Mouse (Mus musculus): ENCODE measurements around the gene Zfp385a.
A peak's percentile ranks its signal among the peaks of the same experiment; 100 is the strongest.

The Zfp385a gene

GRCm38 (mm10) chr15:103363809-103364208 is 23.9 kb upstream of the Zfp385a start:
- DNase-seq (ENCODE audit: low spot score in 2 of 2) = no peak

- no peak for DNase-seq (ENCODE audit: low spot score in 2 of 2)
These were observed 23.1 kb upstream of the Zfp385a start for GRCm38 (mm10) chr15:103362950-103363349.

GRCm38 (mm10) chr15:103362333-103362732 is 22.4 kb upstream of the Zfp385a start:
- peak in 1 of 2 experiments; percentile 16 for DNase-seq (ENCODE audit: low spot score in 2 of 2)

GRCm38 (mm10) chr15:103361269-103361668 is 21.4 kb upstream of the Zfp385a start:
- peak in 1 of 2 experiments; percentile 34 for DNase-seq (ENCODE audit: low spot score in 2 of 2)

- no peak for DNase-seq (ENCODE audit: low spot score in 2 of 2)
These were observed 20.1 kb upstream of the Zfp385a start for GRCm38 (mm10) chr15:103359869-103360602.

- DNase-seq (ENCODE audit: low spot score in 2 of 2) = no peak
These were observed 19.2 kb upstream of the Zfp385a start for GRCm38 (mm10) chr15:103359122-103359510.

GRCm38 (mm10) chr15:103358278-103359121 is 18.6 kb upstream of the Zfp385a start:
- DNase-seq (ENCODE audit: low spot score in 2 of 2) = no peak

- DNase-seq (ENCODE audit: low spot score in 2 of 2) = no peak
These were observed 17.9 kb upstream of the Zfp385a start for GRCm38 (mm10) chr15:103357817-103358216.

GRCm38 (mm10) chr15:103356130-103356529 is 16.2 kb upstream of the Zfp385a start:
- no peak for DNase-seq (ENCODE audit: low spot score in 2 of 2)

- DNase-seq (ENCODE audit: low spot score in 2 of 2) = no peak
These were observed 15.5 kb upstream of the Zfp385a start for GRCm38 (mm10) chr15:103355420-103355819.

- no peak for DNase-seq (ENCODE audit: low spot score in 2 of 2)
These were observed 14.8 kb upstream of the Zfp385a start for GRCm38 (mm10) chr15:103354690-103355089.

- DNase-seq (ENCODE audit: low spot score in 2 of 2) = no peak
These were observed 13.8 kb upstream of the Zfp385a start for GRCm38 (mm10) chr15:103353511-103354256.

GRCm38 (mm10) chr15:103352856-103353255 is 13.0 kb upstream of the Zfp385a start:
- peak; percentile 32 to 36 for DNase-seq (ENCODE audit: low spot score in 2 of 2)

- DNase-seq (ENCODE audit: low spot score in 2 of 2) = peak; percentile 64 to 72
These were observed 7.4 kb upstream of the Zfp385a start for GRCm38 (mm10) chr15:103347275-103347684.

GRCm38 (mm10) chr15:103345789-103346188 is 5.9 kb upstream of the Zfp385a start:
- DNase-seq (ENCODE audit: low spot score in 2 of 2) = no peak

- DNase-seq (ENCODE audit: low spot score in 2 of 2) = no peak
These were observed 3.7 kb upstream of the Zfp385a start for GRCm38 (mm10) chr15:103343556-103343955.

- DNase-seq (ENCODE audit: low spot score in 2 of 2) = no peak
These were observed 3.1 kb upstream of the Zfp385a start for GRCm38 (mm10) chr15:103343008-103343407.

- DNase-seq (ENCODE audit: low spot score in 2 of 2) = peak; percentile 68 to 76
These were observed 2.5 kb upstream of the Zfp385a start for GRCm38 (mm10) chr15:103342415-103342814.

- DNase-seq (ENCODE audit: low spot score in 2 of 2) = no peak
These were observed 1.7 kb upstream of the Zfp385a start for GRCm38 (mm10) chr15:103341547-103341946.

GRCm38 (mm10) chr15:103340786-103341185 is 893 bp upstream of the Zfp385a start:
- DNase-seq (ENCODE audit: low spot score in 2 of 2) = no peak

- peak in 1 of 2 experiments; percentile 34 for DNase-seq (ENCODE audit: low spot score in 2 of 2)
These were observed 530 bp downstream of the Zfp385a start for GRCm38 (mm10) chr15:103339166-103339960.
